Mouse (Mus musculus) layer of hippocampus, postnatal 36 days (tissue): Measurements from ENCODE around the gene Katna1. TPM values are rescaled to one million over a fixed set of nuclear protein-coding genes. Genes with fewer than 3 reads are reported as not detected.
"Not testable (repeated sequence)": the region's sequence is repeated elsewhere in the genome, so short reads cannot be mapped to it uniquely, and the experiment has no call there.

Experiments used
- DNase-seq, 2 experiments: peaks; one replicate each; pipeline ENCODE4 v3.0.0; 2022
- total RNA-seq, 2 experiments: library from RNA; stranded (reverse); gene quantifications; 2 replicates each; pipeline ENCODE4 v1.2.3; 2021

Gene Katna1
- total RNA-seq, result 10 to 100 TPM; 15.0 to 19.1 TPM

GRCm38 (mm10) chr10:7725751-7726500 is at the start of gene Katna1:
TSS of gene Katna1 (plus strand) at chr10:7726000.
- DNase-seq, result peak; percentile 87

GRCm38 (mm10) chr10:7680731-7681301 is 45.0 kb upstream of the Katna1 start, which contains the start of the genes Pcmt1 and Lats1:
TSS of gene Pcmt1 (minus strand) at chr10:7681136.
TSS of gene Lats1 (plus strand) at chr10:7681214.
- DNase-seq, result peak; percentile 89

- peak; percentile 43 to 58 for DNase-seq
Observed at GRCm38 (mm10) chr10:7681343-7682025, 44.3 kb upstream of the Katna1 start.

GRCm38 (mm10) chr10:7682249-7682648 is 43.6 kb upstream of the Katna1 start:
- DNase-seq, result no peak

GRCm38 (mm10) chr10:7686902-7687301 is 38.9 kb upstream of the Katna1 start:
- DNase-seq, result no peak

- DNase-seq, result no peak
Observed at GRCm38 (mm10) chr10:7695286-7695685, 30.5 kb upstream of the Katna1 start.

GRCm38 (mm10) chr10:7700120-7700519 is 25.7 kb upstream of the Katna1 start:
- DNase-seq, result no peak

- DNase-seq, result peak in 1 of 2 experiments; percentile 28
Observed at GRCm38 (mm10) chr10:7702586-7702985, 23.2 kb upstream of the Katna1 start.

- no peak for DNase-seq
Observed at GRCm38 (mm10) chr10:7710121-7710520, 15.7 kb upstream of the Katna1 start.

GRCm38 (mm10) chr10:7712506-7712905 is 13.3 kb upstream of the Katna1 start:
- no peak for DNase-seq

- DNase-seq, result no peak
Observed at GRCm38 (mm10) chr10:7715056-7715455, 10.7 kb upstream of the Katna1 start.

- DNase-seq, result no peak
Observed at GRCm38 (mm10) chr10:7726501-7726812, 657 bp downstream of the Katna1 start.

- no peak for DNase-seq
Observed at GRCm38 (mm10) chr10:7727011-7727410, 1.2 kb downstream of the Katna1 start.

GRCm38 (mm10) chr10:7731582-7731981 is 5.8 kb downstream of the Katna1 start:
- DNase-seq, result no peak

- DNase-seq, result no peak
Observed at GRCm38 (mm10) chr10:7737122-7737521, 11.3 kb downstream of the Katna1 start.

GRCm38 (mm10) chr10:7737914-7738313 is 12.1 kb downstream of the Katna1 start:
- DNase-seq, result no peak

- DNase-seq, result not testable (repeated sequence)
Observed at GRCm38 (mm10) chr10:7745528-7745927, 19.7 kb downstream of the Katna1 start.

GRCm38 (mm10) chr10:7748752-7749151 is 23.0 kb downstream of the Katna1 start:
- no peak for DNase-seq

GRCm38 (mm10) chr10:7757544-7757943 is 31.7 kb downstream of the Katna1 start:
- no peak for DNase-seq

- no peak for DNase-seq
Observed at GRCm38 (mm10) chr10:7772346-7772745, 46.5 kb downstream of the Katna1 start.

GRCm38 (mm10) chr10:7772769-7773168 is 47.0 kb downstream of the Katna1 start:
- DNase-seq, result no peak

GRCm38 (mm10) chr10:7775421-7775820 is 49.6 kb downstream of the Katna1 start:
- DNase-seq, result no peak

GRCm38 (mm10) chr10:7778361-7778760 is 52.6 kb downstream of the Katna1 start:
- no peak for DNase-seq
